Mouse (Mus musculus): ENCODE measurements around the gene Trmt1.

Trmt1 gene

DNA sequence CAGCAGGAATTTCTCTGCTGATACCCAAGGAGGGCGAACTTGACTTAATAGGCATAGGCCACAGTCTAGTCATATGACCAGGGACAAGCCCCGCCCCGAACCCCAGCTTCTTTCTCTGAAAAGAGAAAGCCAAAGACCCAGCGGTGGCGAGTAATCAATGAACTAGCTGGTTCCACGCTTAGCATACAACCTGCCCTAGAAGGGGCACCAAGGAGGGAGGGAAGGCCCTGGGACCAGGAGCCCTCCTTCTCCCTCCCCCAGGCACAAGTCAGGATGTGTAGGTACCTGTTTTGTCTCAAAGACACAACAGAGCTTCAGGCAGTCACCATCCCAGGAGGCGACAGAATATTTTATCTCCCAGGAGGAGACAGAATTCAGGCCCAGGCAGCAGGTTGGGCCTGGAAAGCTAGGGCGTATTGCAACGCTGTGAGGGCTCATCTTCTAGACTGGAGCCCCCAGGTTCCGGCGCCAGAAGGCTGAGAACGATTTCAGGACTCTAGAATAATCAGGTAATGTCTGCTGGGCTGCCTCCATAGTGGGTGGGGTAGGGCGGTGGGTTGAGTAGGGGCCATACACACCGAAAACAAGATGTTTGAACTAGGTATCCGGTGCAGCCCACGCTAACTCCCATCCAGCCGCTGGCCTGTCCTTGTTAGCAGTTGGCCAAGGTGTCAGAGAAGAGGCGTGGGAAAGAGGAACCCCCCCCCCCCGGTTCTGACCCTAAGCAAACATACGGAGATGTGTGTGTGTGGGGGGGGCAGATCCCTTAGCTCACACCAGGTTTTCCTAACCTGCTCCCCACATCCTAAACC, at the start of gene Trmt1:
Trmt1 (plus strand) TSS at position 117 of the 812 bp plus-strand sequence.
- DNase-seq (ENCODE audit: low spot score) = peak; percentile 47

DNA sequence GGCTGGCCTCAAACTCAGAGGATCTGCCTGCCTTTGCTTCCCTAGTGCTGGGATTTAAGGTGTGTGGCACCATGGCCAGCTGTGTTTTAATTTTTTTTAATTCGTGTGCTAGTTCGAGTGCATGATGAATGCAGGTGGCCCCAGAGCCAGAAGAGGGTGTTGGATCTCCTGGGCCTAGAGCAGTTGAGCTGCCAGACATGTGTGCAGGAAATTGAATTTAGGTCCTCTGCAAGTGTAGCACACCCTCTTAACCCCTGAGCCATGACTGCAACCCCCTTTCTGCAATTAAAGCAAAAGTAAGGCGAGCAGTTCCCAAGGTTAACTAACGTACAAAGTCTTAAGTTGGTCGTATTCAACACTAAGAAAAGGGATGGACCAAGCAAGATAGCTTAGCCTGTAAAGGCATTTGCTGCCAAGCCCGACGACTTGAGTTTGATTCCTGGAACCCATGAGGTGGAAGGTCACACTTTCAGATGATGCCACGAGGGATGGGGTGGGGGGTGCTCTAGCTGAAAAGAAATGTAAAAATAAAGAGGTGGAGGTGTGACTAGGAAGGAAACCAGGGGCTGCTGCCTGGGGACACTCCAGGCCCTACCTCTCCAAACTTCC, 48.1 kb upstream of the Trmt1 start:
- DNase-seq (ENCODE audit: low spot score) = peak; percentile 50

DNA sequence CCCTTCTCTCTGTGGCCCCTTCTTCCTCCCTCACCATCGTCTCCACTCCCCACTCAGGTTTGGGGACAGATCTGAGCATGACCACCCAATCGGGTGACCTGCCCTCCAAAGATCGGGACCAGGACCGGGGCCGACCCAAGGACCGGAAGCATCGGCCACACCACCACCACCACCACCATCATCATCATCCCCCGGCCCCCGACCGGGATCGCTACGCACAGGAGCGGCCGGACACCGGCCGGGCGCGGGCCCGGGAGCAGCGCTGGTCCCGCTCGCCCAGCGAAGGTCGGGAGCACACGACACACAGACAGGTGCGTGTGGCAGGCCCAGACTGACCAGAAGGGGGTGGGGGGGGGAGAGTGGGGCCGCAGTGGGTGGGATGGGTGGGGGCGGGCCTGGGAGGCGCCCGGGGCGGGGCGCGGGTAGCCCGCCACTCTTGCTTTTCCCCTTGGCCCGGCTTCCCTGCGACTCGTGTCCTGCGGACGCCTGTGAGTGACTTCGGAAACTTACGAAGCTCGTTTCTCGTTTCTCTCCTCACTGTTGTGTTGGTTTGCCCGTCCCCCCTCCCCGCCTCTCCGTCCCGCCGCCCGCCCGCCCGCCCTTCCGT, 47.4 kb upstream of the Trmt1 start:
- DNase-seq (ENCODE audit: low spot score) = no peak

DNA sequence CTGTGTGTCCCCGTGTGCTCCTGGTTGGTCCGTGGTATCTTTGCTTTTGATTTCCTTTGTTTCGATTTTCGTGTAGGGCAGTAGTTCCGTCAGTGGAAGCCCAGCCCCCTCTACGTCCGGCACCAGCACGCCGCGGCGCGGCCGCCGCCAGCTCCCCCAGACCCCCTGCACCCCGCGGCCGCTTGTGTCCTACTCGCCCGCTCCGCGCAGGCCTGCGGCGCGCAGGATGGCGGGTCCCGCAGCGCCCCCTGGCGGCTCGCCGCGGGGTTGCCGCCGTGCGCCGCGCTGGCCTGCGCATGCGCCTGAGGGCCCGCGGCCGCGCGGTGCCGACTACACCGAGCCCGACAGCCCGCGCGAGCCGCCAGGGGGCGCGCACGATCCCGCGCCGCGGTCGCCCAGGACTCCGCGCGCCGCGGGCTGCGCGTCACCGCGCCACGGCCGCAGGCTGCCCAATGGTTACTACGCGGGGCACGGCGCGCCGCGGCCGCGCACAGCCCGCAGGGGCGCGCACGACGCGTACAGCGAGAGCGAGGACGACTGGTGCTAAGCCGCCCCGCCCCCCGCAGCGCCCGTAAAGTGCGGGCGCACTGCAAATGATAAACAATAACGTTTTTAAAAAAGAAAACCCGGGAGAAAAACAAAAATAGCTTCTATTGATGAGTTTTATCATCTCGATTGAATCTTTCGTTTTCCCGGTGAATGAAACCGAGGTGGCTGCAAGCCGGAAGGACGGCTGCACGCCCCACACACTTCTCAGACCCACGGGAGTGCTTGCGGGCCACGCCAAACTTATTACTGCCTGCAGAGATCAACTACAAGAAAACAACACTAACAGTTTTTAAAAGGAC, 46.7 kb upstream of the Trmt1 start:
- peak; percentile 96 for DNase-seq (ENCODE audit: low spot score)

DNA sequence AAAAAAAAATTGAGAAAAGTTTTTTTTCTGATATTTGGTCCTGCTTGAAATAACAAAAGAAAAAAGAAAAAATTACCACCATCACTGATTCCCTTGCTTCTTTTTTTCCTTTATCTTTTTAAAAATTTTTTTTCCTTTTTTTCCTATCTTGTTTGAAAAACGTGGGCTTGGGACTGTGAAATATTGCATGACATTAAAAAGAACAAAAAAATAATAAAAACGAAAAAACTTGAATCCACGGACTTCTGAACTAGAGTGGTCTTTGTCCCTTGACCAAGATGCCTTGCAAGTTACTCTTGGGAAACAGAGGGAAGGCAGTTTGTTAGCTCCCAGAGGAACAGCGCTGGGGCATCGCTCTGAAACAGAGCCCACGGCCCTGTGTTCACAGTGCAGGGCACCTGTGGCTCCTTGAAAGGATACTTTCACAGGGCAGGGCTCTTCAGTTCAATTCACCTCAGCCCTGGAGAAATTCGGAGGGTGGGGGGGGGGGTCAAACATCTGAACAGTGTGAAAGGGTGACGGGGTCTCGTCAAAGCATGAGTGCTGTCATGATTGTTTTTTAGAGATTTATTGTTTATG, 46.0 kb upstream of the Trmt1 start:
- peak; percentile 42 for DNase-seq (ENCODE audit: low spot score)

DNA sequence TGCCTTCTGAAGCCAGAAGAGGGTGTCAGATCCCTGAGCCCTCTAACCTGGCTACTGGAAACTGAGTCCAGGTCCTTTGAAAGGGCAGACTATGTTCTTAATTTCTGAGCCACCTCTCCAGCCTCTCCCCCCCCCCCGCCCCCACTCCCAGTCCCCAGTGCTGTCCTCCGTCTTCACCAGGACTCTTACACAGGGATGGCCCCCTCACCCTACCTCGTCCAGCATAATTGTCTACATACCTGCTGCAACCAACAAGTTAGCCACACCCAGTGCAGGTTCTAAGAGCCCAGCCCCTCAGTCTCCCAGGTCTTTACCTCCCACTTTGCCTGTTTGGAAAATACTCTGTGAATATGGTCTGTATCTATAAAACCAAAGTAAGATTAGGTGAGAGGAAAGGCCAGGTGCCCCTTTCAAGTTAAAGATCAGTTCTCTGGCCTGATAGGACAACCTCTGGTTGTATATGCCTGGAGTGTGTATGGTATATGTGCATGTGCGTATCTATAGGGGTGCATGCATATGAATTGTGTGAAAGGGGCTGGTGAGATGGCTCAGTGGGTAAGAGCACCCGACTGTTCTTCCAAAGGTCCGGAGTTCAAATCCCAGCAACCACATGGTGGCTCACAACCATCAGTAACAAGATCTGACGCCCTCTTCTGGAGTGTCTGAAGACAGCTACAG, 45.4 kb upstream of the Trmt1 start:
- DNase-seq (ENCODE audit: low spot score) = no peak

DNA sequence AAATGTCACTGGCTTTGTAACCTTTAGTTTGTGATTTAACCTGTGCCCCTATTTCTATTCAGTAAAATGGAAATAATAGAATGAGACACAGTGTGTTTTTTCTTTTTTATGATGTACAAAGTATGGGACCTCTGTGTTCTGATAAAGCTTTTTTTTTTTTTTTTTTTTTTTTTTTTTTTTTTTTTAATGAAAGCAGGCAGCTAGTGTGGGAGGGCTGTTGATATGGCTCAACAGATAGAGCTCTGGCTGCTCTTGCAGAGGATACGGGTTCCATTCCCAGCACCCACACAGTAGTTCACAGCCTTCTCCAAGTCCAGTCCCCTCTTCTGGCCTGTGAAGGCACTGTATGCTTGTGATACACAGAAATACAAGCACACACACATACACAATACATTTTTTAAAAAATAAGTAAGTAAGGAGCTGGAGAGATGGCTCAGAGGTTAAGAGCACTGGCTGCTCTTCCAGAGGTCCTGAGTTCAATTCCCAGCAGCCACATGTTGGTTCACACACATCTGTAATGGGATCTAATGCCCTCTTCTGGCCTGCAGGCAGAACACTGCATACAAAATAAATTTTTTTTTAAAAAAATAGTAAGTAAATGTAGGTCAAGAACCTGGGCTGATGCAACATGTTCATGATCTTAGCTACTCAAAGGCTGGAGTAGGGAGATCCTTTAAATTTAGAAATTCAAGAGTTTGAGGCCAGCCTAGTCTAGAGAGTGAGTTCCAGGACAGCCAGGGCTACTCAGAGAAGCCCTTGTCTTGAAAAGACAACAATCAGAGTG, 44.3 kb upstream of the Trmt1 start:
- DNase-seq (ENCODE audit: low spot score) = no peak

DNA sequence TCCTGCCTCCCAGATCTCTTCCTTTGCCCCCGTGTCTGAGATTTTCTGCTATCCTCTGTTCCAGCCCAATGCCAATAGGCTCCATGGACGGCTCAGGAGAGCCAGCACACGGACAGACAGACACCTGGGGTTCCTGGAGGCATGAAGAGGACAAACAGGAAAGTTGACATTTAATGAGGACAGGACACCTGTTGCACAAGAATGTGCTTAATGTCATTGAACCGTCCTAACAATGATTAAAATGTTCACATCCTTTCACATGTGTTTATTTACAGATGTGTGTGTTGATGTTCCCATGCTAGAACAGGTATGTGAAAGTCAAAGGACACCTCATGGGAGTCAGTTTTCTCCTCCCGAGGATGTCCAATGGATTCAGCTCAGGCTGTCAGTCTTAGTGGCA, 43.1 kb upstream of the Trmt1 start:
- no peak for DNase-seq (ENCODE audit: low spot score)

DNA sequence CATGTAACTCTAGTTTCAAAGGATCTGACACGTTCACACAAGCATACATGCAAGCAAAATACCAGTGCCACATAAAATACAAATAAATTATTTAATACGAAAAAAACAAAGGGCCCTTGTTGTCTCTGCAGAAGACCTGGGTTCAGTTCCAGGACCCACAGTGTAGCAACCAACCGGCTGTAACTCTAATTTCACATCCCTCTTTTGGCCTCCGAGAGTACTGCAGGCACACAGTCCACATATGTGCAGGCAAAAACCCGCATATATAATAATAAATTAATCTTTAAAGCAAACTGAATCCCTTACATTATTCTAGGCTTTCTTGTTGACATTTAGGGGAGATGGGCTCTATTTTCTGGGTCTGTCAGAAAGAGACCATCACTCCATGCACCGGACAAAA, 39.3 kb upstream of the Trmt1 start:
- peak; percentile 62 for DNase-seq (ENCODE audit: low spot score)

DNA sequence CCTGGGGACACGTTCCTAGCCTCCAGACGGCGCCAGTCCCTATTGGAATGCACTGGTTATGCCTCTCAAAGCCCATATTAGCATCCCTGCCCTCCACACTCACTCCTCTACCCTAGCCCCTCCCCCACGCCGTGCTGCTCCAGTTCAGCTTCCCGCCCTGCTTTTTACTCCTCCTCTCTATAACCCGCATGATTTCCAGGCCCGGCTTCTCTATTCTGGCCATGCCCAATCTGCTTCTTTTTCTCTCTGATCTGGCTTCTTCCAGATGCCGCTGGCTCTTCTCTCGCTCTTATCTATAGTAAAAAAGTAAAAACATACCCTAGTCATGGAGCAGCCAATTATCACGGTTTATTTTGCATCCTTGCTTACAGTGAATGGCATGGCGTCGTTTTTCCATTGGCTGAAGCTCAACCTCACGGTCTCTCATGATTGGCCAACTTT, 38.6 kb upstream of the Trmt1 start:
- DNase-seq (ENCODE audit: low spot score) = peak; percentile 91

DNA sequence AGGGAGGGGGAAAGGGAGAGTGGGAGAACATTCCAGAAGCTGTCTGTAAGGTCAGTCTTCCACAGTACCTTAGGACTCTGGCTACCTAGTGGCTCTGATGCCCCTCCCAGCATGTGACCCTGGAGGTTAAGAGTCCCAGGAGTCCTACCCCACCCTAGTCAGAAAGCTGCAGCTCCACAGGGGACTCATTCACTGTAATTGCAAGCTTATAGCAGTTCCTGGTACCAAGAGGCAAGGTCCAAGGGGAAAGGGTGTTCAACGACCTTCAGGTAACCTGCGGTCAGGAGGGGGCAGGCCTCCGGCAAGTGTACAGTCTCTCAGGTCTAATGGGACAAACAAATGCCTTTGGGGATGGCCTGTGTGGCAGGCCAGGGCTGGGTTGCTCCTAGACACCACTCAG, 35.9 kb upstream of the Trmt1 start:
- no peak for DNase-seq (ENCODE audit: low spot score)

DNA sequence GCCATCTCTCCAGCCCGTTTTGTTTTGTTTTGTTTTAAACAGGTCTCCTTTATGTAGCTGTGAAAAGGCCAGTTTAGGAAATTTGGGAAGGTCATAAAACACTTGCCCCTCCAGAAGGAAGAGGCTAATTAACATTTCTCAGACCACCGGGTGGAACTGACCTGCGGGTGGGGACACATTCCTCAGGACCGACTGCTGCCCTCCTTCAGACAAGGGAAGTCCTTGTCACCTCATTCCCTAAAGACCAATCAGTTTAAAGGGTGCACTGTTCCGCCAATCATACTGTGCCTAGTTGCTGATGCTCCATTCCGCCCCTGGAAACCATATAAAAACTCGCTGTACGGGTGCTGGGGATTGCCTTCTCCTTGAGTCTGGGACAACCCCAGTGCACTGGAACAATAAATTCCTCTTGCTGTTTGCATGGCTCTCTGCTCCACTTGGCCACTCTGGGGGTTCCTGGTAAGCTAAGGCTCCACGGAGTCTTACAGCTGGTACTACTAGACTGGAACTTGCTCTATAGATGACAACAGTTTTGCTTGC, 32.9 kb upstream of the Trmt1 start:
- peak; percentile 34 for DNase-seq (ENCODE audit: low spot score)

DNA sequence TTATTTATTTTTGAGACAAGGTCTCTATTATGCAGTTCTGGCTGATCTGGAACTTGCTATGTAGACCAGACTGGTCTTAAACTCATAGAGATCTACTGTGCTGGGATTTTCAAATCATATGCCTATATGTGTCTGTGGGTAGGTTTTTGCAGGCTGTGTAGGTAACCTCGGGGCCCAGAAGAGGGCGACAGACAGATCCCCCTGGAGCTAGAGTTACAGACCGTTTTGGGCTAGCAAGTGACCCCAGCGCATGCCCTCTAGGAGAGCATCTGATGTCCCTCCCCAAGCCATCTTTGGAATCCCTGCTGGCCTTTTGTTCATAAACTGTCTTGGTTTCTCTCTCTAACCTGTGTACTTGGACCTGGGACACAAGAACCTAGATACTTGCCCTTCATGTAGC, 31.5 kb upstream of the Trmt1 start:
- peak; percentile 68 for DNase-seq (ENCODE audit: low spot score)

DNA sequence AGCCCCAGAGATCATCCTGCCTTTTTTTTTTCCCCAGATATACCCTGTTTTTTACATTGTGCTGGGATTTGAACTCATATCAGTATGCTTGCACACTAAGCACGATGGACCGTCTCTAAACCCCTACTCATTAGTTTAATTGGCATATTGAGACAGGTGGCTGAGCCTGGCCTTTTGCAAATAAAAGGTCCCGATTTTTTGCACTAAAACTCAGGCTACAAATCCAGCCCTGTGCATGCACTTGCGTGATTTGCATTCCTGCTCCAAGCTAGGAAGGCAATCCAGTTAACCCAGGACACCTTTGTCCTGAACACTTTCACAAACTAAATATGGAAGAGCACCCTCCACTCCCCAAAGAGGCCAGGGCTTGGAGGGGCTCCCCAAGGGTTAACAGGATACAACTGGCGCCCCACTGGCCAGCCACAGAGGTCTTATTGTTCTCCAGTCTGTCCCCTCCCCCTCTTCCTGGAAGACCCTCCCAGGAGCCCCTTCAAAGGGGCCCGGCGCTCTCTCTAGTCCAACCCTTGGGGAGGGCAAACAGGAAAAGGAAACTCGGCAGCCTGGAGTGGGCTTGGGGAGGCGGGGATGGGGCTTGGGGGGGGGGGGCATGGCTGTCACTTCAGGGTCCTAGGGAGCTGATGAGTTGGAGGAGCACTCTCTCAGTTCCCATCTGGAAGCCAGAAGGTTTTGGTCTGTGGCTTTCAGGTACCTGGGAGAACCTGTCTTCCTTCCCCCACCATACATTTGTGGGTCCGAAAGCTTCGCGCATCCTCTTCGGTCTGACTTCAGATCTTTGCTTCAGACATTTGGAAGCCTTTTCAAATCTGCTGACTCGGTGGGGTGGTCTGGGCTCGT, 30.5 kb upstream of the Trmt1 start:
- DNase-seq (ENCODE audit: low spot score) = peak; percentile 94

DNA sequence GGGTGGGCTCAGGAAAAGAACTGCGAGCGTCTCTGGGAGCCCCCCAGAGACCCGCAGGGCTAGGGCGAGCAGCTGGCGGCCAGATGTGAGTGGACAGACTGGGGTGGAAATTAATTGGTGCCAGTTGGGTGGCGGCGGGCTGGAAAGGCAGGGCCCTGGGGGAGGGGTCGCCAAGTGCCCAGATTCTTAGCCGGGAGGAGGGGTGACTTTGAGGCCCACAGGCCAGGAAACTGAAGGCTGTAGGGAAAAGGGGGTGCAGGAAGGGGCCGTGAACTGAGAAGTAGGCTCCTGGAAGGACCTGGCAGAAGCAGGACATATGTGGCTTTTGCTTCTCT, 29.9 kb upstream of the Trmt1 start:
- DNase-seq (ENCODE audit: low spot score) = peak; percentile 86

DNA sequence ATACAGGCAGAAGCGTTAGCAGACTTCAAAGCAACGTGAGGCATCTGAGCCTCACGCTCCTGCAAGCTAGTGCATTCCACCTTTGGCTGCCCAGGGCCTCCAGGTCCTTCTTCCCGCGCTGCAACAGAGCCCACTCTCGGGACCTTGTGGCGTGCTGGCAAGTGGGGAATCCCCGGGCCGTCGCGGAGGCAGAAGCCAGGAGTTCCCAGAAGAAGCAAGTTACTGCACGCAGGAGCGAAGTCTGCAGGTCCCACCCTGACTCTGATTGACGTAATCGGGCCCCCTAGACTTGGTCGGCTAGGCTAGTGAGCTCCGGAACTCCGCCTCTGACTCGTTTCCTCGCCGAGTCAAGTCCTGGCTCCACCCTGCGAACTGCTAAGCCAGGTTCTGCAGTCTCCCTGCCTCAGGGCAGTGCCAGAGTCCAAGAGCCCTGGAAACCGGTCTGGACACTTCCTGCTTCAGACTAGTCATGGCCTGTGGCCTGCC, 29.4 kb upstream of the Trmt1 start:
- peak; percentile 88 for DNase-seq (ENCODE audit: low spot score)

DNA sequence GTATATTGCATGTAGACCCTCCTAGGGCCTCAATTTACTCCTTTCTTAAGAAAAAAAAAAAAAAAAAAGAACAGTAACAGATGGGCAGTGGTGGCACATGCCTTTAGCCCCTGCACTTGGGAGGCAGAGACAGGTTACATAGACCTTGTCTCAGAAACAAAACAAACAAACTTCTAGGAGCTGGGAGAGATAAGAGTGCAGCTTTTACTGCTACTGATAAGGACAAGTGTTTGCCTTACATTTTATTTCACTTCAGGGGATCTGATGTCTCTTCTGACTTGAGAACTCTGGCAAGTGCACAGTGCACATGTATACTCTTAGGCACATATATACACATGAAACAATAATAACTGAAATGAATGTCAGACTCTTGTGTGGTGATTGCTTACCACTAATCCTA, 28.9 kb upstream of the Trmt1 start:
- no peak for DNase-seq (ENCODE audit: low spot score)

DNA sequence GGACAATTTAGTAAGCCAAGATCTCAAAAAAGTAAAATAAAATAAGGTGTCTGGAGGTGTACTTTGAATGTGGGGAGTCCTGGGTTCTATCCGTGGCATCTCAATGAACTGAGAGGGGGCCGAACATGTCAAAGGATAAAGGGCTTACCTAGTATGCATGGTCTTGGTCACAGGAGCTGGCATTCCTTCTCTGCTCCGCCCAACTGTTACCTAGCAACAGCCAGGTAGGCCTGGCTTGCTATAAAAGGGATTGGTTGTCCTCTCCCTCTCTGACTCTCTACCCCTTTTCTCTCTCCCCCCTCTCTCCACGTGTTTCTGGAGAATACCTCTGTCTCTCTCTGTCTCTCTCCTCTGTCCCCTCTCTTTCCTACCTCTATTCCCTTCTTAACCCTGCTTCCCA, 28.4 kb upstream of the Trmt1 start:
- peak; percentile 19 for DNase-seq (ENCODE audit: low spot score)

DNA sequence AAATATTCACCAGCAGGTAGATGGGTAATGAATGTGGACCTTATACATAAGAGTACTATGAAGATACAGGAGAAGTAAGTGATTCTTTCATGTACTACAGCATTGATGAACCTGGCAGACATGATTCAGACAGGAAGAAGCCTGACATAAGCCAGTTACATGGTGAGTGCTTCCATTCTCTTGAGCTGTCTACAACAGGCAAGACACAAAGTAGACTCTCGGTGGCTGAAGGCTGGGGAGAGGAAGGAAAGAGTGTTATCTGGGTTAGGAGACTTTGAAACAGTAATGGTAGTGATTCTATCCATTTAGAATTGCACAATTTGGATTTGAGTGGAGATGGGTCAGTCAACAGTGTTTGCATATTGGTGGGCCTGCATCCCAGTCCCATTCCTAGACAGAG, 27.2 kb upstream of the Trmt1 start:
- no peak for DNase-seq (ENCODE audit: low spot score)
